Mouse (Mus musculus): ENCODE results near the gene Esyt2.

DNA sequence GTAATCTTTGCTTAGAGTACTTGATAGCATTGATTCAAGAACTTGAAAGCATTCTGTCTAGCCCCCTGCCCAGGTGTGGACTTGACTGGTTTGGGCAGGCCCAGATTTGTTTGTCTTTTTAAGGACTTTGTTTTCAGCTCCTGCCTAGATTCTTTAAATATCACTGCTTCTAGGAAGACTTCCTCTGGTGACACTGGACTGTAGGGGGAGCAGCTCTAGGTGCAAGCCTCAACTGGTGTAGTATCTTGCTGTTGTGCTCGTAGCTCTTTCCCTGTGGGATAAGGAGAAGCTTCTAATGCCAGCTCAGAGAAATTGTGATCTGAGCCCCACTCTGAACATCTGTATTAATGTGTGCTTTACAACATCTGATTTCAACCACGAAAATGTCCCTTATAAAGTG lies 113.3 kb downstream of the Esyt2 start:
- TF ChIP-seq GATA1 (IDR thresholded peaks at IDR 0.05; ENCODE audit: low read length) (no peak), TAL1 (IDR thresholded peaks at IDR 0.05; ENCODE audit: low read length) (no peak)
